Mouse (Mus musculus): ENCODE measurements around the gene Mllt11.

DNA sequence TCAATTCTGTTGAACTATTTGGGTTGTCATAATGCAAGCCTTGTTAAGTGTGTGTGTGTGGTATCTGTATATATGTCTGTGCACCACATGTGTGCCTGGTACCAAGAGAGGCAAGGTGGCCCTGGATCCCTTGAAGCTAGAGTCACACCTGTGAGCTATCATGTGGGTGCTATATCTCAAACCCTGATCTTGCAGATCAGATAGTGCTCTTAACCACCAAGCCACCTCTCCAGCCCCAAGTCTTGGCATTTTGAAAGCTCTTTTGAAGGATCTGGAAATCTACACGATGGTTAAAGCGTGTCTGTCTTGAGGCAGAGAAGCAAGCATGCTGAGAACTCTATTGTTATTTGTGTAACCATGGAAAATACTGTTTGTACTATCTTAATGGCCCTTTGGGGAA, 21.4 kb downstream of the Mllt11 start:
- TF ChIP-seq CTCF (IDR thresholded peaks at IDR 0.05; ENCODE audit: low read depth) = no peak
- TF ChIP-seq EP300 (optimal IDR thresholded peaks at IDR 0.05) = no peak
